Mouse (Mus musculus) myocyte (in vitro differentiated cells): ENCODE measurements around the gene Drc7. TPM values are rescaled to one million over a fixed set of nuclear protein-coding genes. Genes with fewer than 3 reads are reported as not detected.

ENCODE experiments used
- H3K27me3 ChIP-seq: one replicate; pipeline ENCODE4 v1.6.1; 2011; ENCODE audit not compliant: control insufficient read depth, insufficient read depth, insufficient read length
- H3K36me3 ChIP-seq: one replicate; pipeline ENCODE4 v1.6.1; 2011; ENCODE audit not compliant: control insufficient read depth, insufficient read depth
- H3K4me2 ChIP-seq: one replicate; pipeline ENCODE4 v1.6.1; 2011; ENCODE audit warnings: low read depth, control low read depth
- H3K4me3 ChIP-seq: one replicate; pipeline ENCODE4 v1.5.1; 2011; ENCODE audit warnings: mild to moderate bottlenecking, control low read depth, moderate library complexity
- H3K79me2 ChIP-seq: one replicate; pipeline ENCODE4 v1.6.1; 2011; ENCODE audit not compliant: control insufficient read depth, insufficient read depth
- H3ac ChIP-seq: one replicate; pipeline ENCODE4 v1.6.1; 2011; ENCODE audit not compliant: control insufficient read depth, insufficient read length
- CEBPB ChIP-seq: IDR thresholded peaks from 2 replicates; pipeline ENCODE4 v1.6.1; 2011; ENCODE audit warnings: mild to moderate bottlenecking, moderate library complexity; ENCODE audit not compliant: poor library complexity, insufficient read depth, severe bottlenecking
- E2F4 ChIP-seq: IDR thresholded peaks from one replicate; pipeline ENCODE4 v1.6.1; 2011; ENCODE audit warnings: mild to moderate bottlenecking, control low read depth, moderate library complexity; ENCODE audit not compliant: insufficient read depth
- MAX ChIP-seq: IDR thresholded peaks from one replicate; pipeline ENCODE4 v1.6.1; 2011; ENCODE audit warnings: low read depth, mild to moderate bottlenecking, control low read depth
- MYOD1 ChIP-seq, 3 experiments: IDR thresholded peaks; one replicate each; pipeline ENCODE4 v1.6.1; 2011; ENCODE audit warnings: control low read depth in 2 of 3, low read depth in 2 of 3, mild to moderate bottlenecking in 2 of 3, moderate library complexity in 1 of 3; ENCODE audit not compliant: insufficient read length in 2 of 3, control insufficient read depth in 1 of 3
- MYOG ChIP-seq, 3 experiments: IDR thresholded peaks; one replicate each; pipeline ENCODE4 v1.6.1; 2011; ENCODE audit warnings: control low read depth in 2 of 3, low read depth in 2 of 3, mild to moderate bottlenecking in 2 of 3; ENCODE audit not compliant: insufficient read length in 2 of 3, control insufficient read depth in 1 of 3, insufficient read depth in 1 of 3
- POLR2A ChIP-seq: IDR thresholded peaks from one replicate; pipeline ENCODE4 v1.6.1; 2011; ENCODE audit warnings: low read depth, mild to moderate bottlenecking, control low read depth, moderate library complexity; ENCODE audit not compliant: insufficient read length
- POLR2AphosphoS2 ChIP-seq: IDR thresholded peaks from one replicate; pipeline ENCODE4 v1.6.1; 2011; ENCODE audit warnings: low read depth, control low read depth; ENCODE audit not compliant: insufficient read length
- REST ChIP-seq: IDR thresholded peaks from one replicate; pipeline ENCODE4 v1.6.1; 2011; ENCODE audit warnings: mild to moderate bottlenecking, control low read depth, moderate library complexity; ENCODE audit not compliant: insufficient read depth, insufficient read length
- SRF ChIP-seq: IDR thresholded peaks from one replicate; pipeline ENCODE4 v1.6.1; 2011; ENCODE audit warnings: low read depth; ENCODE audit not compliant: control insufficient read depth, insufficient read length
- TCF12 ChIP-seq: IDR thresholded peaks from one replicate; pipeline ENCODE4 v1.6.1; 2011; ENCODE audit warnings: mild to moderate bottlenecking, control low read depth; ENCODE audit not compliant: poor library complexity, insufficient read depth, severe bottlenecking
- TCF3 ChIP-seq: IDR thresholded peaks from one replicate; pipeline ENCODE4 v1.6.1; 2011; ENCODE audit warnings: low read depth, control low read depth; ENCODE audit not compliant: insufficient read length
- USF1 ChIP-seq: IDR thresholded peaks from one replicate; pipeline ENCODE4 v1.6.1; 2011; ENCODE audit warnings: low read depth, mild to moderate bottlenecking, control low read depth, moderate library complexity
- polyA plus RNA-seq: library from polyadenylated mRNA; unstranded; fragments of >200 nt; fragmentation: generic; extraction: Trizol; gene quantifications from one replicate; pipeline ENCODE4 v1.2.1, GENCODE M21; 2012; ENCODE audit warnings: missing spikeins

Drc7 gene
- polyA plus RNA-seq, 1 experiment: 0.02 TPM

DNA sequence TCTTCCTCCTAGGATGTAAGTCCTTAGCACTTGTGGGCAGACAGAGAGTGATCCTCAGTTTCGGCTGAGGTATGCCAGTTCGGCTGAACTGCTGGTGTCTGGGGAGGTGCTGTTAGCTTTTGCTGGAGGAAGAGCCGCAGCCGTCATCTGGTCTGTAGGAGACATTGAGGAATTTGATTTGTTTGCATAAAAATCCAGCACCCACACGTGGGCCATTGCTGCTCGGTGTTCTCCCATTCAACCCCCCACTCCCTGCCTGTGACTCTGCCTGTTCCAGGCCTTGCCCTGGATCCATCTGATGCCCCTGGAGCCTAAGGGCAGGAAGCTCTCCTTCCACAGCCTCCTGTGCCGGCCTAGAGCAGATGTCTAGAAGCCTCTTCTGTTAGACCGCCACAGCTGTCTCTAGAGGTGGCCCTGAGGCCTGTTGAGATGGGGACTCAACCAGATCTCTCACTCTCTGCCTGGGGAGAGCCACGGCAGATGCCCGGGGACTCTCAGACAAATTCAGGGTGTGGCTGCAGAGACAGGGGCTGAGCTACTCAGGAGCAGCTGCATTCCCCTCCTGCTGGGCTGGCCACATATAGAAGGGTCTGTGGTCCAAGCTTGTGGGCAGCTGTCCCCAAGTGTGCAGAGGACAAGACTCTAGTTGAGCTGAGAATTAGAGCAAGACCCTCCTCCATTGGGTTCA, 30.0 kb downstream of the Drc7 start:
- Histone ChIP-seq H3K79me2 (no peaks in the 10 kb centered on the region), H3K4me3 (no peak overlapping the region), H3K4me2 (no peak overlapping the region), H3K36me3 (peaks cover 5% of the 10 kb centered on the region), H3K27me3 (no peaks in the 10 kb centered on the region), H3ac (no peak overlapping the region)
- TF ChIP-seq TCF12 (no peak), POLR2AphosphoS2 (no peak), SRF (no peak), USF1 (no peak), TCF3 (peak; percentile 38), E2F4 (no peak), MYOG (IDR thresholded peaks at IDR 0.05; ENCODE audit: control insufficient read depth in 1 of 3, insufficient read depth in 1 of 3, insufficient read length in 2 of 3, low read depth in 2 of 3) (peak in 2 of 3 experiments; percentile 81 to 85), POLR2A (no peak), CEBPB (no peak), REST (no peak), MAX (no peak), MYOD1 (IDR thresholded peaks at IDR 0.05; ENCODE audit: control insufficient read depth in 1 of 3, insufficient read length in 2 of 3, low read depth in 2 of 3) (peak in 2 of 3 experiments; percentile 56 to 81)

DNA sequence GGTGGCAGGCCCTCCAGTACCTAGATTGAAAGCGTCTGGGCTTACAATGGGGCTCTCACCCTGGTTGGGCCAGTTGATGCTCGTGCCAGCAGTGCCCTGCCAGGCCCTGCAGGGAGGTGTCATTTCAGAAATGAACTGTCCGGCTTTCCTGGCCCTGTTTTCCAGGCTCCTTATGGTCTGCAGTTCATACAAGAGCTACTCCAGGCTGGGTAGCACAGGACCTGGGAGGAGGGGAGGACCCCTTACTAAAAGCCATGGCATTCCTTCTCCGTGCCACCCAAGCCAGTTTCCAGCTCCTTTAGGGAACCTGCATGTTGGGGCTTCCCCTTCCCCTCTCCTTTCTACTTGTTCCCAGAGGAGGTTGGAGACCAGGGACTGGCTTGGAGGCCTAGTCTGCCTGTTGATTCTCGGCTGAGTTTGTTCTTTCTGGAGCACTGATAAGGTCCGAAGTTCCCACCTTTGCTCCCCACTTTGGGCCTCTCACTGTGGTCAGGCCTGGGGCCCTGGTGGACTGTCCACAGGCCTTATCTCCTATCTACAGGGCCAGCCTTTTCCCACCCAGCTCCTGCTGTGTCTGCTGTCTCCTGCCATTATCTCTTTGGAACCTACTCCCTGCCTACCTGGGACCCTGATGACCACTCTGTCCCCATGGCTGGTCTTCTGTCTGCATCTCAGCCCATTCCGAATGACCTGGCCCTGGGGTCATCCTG, 30.7 kb downstream of the Drc7 start:
- H3K36me3 ChIP-seq: peaks cover 5% of the 10 kb centered on the region
- TF ChIP-seq CEBPB (no peak), POLR2AphosphoS2 (no peak), USF1 (no peak)
- no peaks in the 10 kb centered on the region for H3K27me3 ChIP-seq
- H3K4me3 ChIP-seq: no peak overlapping the region
- no peaks in the 10 kb centered on the region for H3K79me2 ChIP-seq
- no peak overlapping the region for H3ac ChIP-seq
- H3K4me2 ChIP-seq: no peak overlapping the region

DNA sequence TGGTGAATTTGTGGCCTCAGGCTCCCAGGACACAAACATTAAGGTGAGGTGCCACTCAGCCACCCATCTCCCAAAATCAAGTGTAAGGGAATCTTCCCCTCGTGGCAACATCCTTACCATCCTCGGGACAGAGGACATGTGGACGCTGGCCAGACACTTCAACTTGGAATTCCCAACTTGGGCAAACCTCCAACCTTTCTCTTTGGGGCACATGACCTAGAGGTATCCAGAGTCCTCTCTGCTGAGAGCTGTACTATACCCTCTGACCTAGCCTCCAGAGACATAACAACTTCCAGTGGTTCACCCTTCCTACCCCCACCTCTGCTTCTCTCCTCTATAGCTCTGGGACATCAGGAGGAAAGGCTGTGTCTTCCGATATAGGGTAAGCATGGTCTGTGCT, 38.7 kb downstream of the Drc7 start:
- Histone ChIP-seq H3K79me2 (no peaks in the 10 kb centered on the region), H3K36me3 (peaks cover 5% of the 10 kb centered on the region), H3K4me3 (no peak overlapping the region), H3K4me2 (no peak overlapping the region), H3K27me3 (no peaks in the 10 kb centered on the region), H3ac (no peak overlapping the region)
- no peak for TF ChIP-seq TCF3
- TF ChIP-seq CEBPB: no peak
- no peak for TF ChIP-seq E2F4
- TF ChIP-seq MAX: no peak
- no peak for TF ChIP-seq MYOG (IDR thresholded peaks at IDR 0.05; ENCODE audit: control insufficient read depth in 1 of 3, insufficient read depth in 1 of 3, insufficient read length in 2 of 3, low read depth in 2 of 3)
- no peak for TF ChIP-seq SRF
- no peak for TF ChIP-seq TCF12
- TF ChIP-seq USF1: no peak
- TF ChIP-seq POLR2A: no peak

DNA sequence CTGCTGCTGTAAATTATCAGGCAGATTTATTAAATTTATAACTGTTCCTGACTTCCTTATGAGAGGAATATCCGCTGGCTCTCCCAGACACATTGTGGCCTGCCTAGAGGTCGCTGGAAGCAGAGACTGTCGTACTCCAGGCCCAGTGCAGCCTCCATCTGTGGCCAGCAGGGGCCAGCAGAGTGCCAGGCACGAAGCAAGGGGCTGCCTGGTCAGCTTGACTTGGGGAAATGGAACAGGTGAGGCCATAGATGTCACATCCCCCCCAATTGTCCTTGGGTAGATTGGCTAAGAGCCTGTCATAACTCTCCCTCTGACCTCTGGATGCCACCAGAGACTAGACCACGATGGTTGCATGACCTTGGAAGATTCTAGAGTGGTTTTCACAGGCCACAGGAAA, 44.1 kb downstream of the Drc7 start:
- TF ChIP-seq MYOG (IDR thresholded peaks at IDR 0.05; ENCODE audit: control insufficient read depth in 1 of 3, insufficient read depth in 1 of 3, insufficient read length in 2 of 3, low read depth in 2 of 3) (peak in 1 of 3 experiments; percentile 50), MYOD1 (IDR thresholded peaks at IDR 0.05; ENCODE audit: control insufficient read depth in 1 of 3, insufficient read length in 2 of 3, low read depth in 2 of 3) (peak in 1 of 3 experiments; percentile 65), E2F4 (no peak)
- no peaks in the 10 kb centered on the region for H3K79me2 ChIP-seq
- H3ac ChIP-seq: no peak overlapping the region
- H3K36me3 ChIP-seq: peaks cover 4% of the 10 kb centered on the region
- no peak overlapping the region for H3K4me2 ChIP-seq
- no peaks in the 10 kb centered on the region for H3K27me3 ChIP-seq
- no peak overlapping the region for H3K4me3 ChIP-seq

DNA sequence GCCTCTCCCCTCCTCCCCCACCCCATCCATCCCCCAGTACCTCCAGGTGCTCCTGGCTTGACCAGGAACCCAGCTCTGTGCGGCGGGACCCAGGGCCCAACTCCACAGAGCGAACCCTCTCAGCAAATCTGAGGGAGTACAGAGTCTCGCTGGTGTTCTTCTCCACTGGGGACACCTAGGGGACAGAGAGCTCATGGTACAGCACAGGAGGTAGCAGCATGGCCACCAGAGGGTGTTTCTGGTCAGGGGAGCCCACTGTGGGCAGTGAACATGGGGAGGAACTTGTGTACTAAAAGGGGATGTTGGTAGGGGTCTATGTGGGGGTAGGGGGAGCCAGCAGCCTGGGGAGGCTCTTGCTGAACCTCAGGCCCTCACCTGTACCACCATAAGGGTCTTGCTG, 47.1 kb downstream of the Drc7 start:
- H3K4me2 ChIP-seq: no peak overlapping the region
- H3ac ChIP-seq: no peak overlapping the region
- no peaks in the 10 kb centered on the region for H3K27me3 ChIP-seq
- TF ChIP-seq TCF12 (no peak), MYOG (IDR thresholded peaks at IDR 0.05; ENCODE audit: control insufficient read depth in 1 of 3, insufficient read depth in 1 of 3, insufficient read length in 2 of 3, low read depth in 2 of 3) (no peak), REST (no peak), MAX (no peak), TCF3 (no peak), E2F4 (no peak), MYOD1 (IDR thresholded peaks at IDR 0.05; ENCODE audit: control insufficient read depth in 1 of 3, insufficient read length in 2 of 3, low read depth in 2 of 3) (no peak), POLR2AphosphoS2 (no peak), CEBPB (no peak), SRF (no peak), POLR2A (no peak), USF1 (no peak)
- no peak overlapping the region for H3K4me3 ChIP-seq
- H3K36me3 ChIP-seq: peaks cover 7% of the 10 kb centered on the region
- H3K79me2 ChIP-seq: no peaks in the 10 kb centered on the region
